Mouse (Mus musculus) limb, embryonic 12.5 days (tissue): ENCODE measurements around the gene Npy. TPM values are rescaled to one million over a fixed set of nuclear protein-coding genes. Genes with fewer than 3 reads are reported as not detected.
A peak's percentile ranks its signal among the peaks of the same experiment; 100 is the strongest.

ENCODE experiments used
- ATAC-seq: fragments of 200-750 bp; cut with Nextera tagmentation; 2 replicates; pipeline ENCODE4 v1.8.0; 2017; ENCODE audit warnings: low read depth, moderate TSS enrichment; ENCODE audit not compliant: insufficient number of reproducible peaks, insufficient read depth, low FRiP score, low TSS enrichment
- H3K27ac ChIP-seq: fragments of 300-500 bp; sonication (generic); 2 replicates; pipeline ENCODE4 v1.5.1; 2016; ENCODE audit warnings: mild to moderate bottlenecking, moderate library complexity
- H3K27me3 ChIP-seq: fragments of 300-500 bp; sonication (generic); 2 replicates; pipeline ENCODE4 v1.6.1; 2016; ENCODE audit warnings: mild to moderate bottlenecking, moderate library complexity
- H3K36me3 ChIP-seq: fragments of 300-500 bp; sonication (generic); 2 replicates; pipeline ENCODE4 v1.6.1; 2016; ENCODE audit warnings: mild to moderate bottlenecking, moderate library complexity
- H3K4me1 ChIP-seq: fragments of 300-500 bp; sonication (generic); replicated peaks from 2 replicates; pipeline ENCODE4 v1.6.1; 2016
- H3K4me2 ChIP-seq: fragments of 300-500 bp; sonication (generic); 2 replicates; pipeline ENCODE4 v1.6.1; 2016; ENCODE audit warnings: mild to moderate bottlenecking, moderate library complexity
- H3K4me3 ChIP-seq: fragments of 300-500 bp; sonication (generic); replicated peaks from 2 replicates; pipeline ENCODE4 v1.5.1; 2016; ENCODE audit warnings: mild to moderate bottlenecking
- H3K9ac ChIP-seq: fragments of 300-500 bp; sonication (generic); replicated peaks from 2 replicates; pipeline ENCODE4 v1.6.1; 2016; ENCODE audit warnings: mild to moderate bottlenecking, moderate library complexity
- H3K9me3 ChIP-seq: fragments of 300-500 bp; sonication (generic); 2 replicates; pipeline ENCODE4 v1.6.1; 2016; ENCODE audit warnings: mild to moderate bottlenecking, moderate library complexity
- WGBS: fragments of 180-500 bp; shearing (Covaris S2); methylation state at CpG from one replicate; pipeline ENCODE4 v1.1.7; 2016; 5-methylcytosine and 5-hydroxymethylcytosine counted together
- polyA plus RNA-seq: library from polyadenylated mRNA; unstranded; fragments of >200 nt; fragmentation: Nextera tagmentation; extraction: Ambion mirVana; gene quantifications from 2 replicates; pipeline ENCODE4 v1.2.1, GENCODE M21; 2016

Gene Npy
- polyA plus RNA-seq, result 2.5 and 2.6 TPM in 2 replicates

DNA sequence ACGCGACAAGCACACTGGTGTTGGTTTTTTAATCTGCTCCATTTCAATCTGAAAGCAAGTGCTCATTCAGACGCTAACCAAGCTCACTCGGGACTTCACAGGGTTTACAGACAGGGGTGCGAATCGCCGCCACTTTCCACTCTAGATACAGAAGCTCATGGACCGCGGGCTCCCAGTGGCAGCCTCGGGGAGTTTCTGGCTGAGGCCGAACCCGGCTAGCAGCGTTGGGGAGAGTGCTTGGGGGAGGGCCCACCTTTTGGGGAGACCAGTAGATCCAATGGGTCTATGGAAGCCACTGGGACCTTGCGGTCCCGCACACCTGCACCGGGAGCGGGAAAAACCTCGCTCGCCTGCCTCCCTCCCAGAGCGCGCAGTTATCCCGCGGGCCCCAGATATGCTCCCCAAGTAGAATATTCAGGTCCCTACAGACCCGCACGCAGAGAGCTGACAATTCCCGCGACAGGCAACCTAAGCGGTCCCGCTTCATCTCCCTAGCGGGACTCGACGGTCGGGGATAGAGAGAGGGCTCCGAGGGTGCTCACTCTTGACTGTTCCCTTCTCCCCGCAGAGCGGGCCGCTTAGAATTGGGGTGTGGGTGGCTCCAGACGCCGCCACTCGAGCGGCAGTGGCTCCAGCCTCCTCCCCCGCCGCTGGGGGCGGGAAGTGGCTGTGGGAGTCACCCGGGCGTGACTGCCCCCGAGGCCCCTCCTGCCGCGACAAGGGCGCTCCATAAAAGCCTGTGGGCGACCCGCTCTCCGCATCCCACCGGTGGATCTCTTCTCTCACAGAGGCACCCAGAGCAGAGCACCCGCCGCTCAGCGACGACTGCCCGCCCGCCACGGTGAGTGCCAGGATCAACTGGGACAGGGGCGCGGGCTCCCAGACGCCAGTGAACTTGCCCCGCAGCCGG lies at the start of gene Npy:
TSS of gene Npy (plus strand) at position 750 of the 910 bp plus-strand sequence.
- WGBS, result under 1% methylated on average over 63 of the region's 66 CpGs
- Histone ChIP-seq H3K4me2 (peak within 1 kb of the TSS; percentile 64), H3K9ac (peak within 1 kb of the TSS; percentile 40), H3K4me1 (peaks cover 13% of the 10 kb centered on the region), H3K36me3 (no peaks in the 10 kb centered on the region), H3K27me3 (peaks cover 78% of the 10 kb centered on the region), H3K9me3 (no peaks in the 10 kb centered on the region), H3K27ac (no peak within 1 kb of the TSS), H3K4me3 (peak within 1 kb of the TSS; percentile 42)
- ATAC-seq, result 0 out of 2 replicates have a peak, but pooled peaks have one; percentile 47

- no peaks in the 10 kb centered on the region for H3K9me3 ChIP-seq
- no peaks in the 10 kb centered on the region for H3K27me3 ChIP-seq
- no peak overlapping the region for H3K27ac ChIP-seq
- ATAC-seq, result no peak
- H3K36me3 ChIP-seq, result no peaks in the 10 kb centered on the region
- H3K9ac ChIP-seq, result no peak overlapping the region
- 69% methylated on average over 8 of the region's 8 CpGs for WGBS
- no peak overlapping the region for H3K4me2 ChIP-seq
- H3K4me3 ChIP-seq, result no peak overlapping the region
- H3K4me1 ChIP-seq, result peaks cover 7% of the 10 kb centered on the region; the same call in 1 of the 2 replicates
Measured at GRCm38 (mm10) chr6:49775006-49775405, 47.5 kb upstream of the Npy start.

GRCm38 (mm10) chr6:49778109-49778508 lies 44.4 kb upstream of the Npy start:
- H3K36me3 ChIP-seq, result no peaks in the 10 kb centered on the region
- H3K9ac ChIP-seq, result no peak overlapping the region
- no peak for ATAC-seq
- no peaks in the 10 kb centered on the region for H3K27me3 ChIP-seq
- WGBS, result 64% methylated on average over 13 of the region's 13 CpGs
- H3K9me3 ChIP-seq, result no peaks in the 10 kb centered on the region
- no peak overlapping the region for H3K4me3 ChIP-seq
- H3K4me2 ChIP-seq, result no peak overlapping the region
- peaks cover 7% of the 10 kb centered on the region; the same call in 1 of the 2 replicates for H3K4me1 ChIP-seq
- H3K27ac ChIP-seq, result no peak overlapping the region

GRCm38 (mm10) chr6:49778729-49779128 lies 43.8 kb upstream of the Npy start:
- no peaks in the 10 kb centered on the region for H3K36me3 ChIP-seq
- 90% methylated on average over 9 of the region's 9 CpGs for WGBS

DNA sequence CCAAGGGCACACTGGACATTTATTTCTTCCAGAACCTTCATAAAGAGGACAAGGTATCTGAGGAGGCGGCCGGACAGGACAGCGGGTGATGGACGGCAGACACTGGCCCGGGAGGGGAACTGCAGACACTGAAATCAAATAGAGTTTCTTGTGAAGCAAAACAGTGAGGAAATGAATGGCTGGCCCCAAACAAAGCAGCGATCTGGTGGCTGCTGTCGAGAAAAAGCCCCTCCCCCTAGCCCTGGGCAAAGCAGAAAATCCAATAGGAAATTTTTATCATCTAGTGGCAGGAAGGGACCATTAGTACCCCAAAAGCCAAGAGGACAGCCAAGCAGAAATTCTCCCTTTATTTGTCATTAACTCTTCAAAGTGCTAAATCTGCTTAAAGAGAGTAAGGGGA lies 42.9 kb upstream of the Npy start:
- 35% methylated on average over 7 of the region's 7 CpGs for WGBS
- no peak overlapping the region for H3K4me3 ChIP-seq

More at GRCm38 (mm10) chr6:49778729-49779128, 43.8 kb upstream of the Npy start:
- Histone ChIP-seq H3K4me3 (no peak overlapping the region), H3K4me2 (no peak overlapping the region), H3K9me3 (no peaks in the 10 kb centered on the region), H3K27ac (no peak overlapping the region), H3K4me1 (peaks cover 7% of the 10 kb centered on the region; the same call in 1 of the 2 replicates), H3K9ac (no peak overlapping the region), H3K27me3 (no peaks in the 10 kb centered on the region)
- ATAC-seq, result no peak

DNA sequence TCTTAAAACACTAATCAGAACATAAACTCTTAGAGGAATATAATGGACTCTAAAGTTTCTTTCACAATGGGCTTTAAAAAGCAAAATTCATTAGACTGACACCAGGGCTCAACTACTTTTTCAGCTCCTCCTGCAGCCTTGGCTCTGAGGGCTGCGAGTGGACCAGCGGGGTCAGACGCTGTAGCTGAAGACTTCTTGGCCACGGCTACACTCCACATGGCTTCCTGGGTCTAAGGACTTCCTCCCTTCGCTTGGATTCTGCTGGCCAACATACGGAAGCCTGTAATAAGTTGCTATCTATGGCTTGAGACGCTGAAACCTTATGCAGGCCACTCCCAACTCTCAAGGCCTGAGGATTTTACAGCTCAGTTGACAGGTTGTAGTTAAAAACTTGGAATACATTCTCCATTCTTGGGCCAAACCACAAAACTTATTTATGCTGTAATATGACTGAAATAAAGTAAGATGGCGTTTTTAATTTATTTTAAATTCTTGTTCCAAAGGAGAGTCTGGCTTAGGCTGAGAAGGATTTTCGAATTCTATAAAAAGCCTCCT lies 41.6 kb upstream of the Npy start:
- no peaks in the 10 kb centered on the region for H3K9me3 ChIP-seq
- H3K27me3 ChIP-seq, result no peaks in the 10 kb centered on the region
- WGBS, result 89% methylated on average over 9 of the region's 9 CpGs
- no peak for ATAC-seq
- H3K4me2 ChIP-seq, result no peak overlapping the region
- peaks cover 7% of the 10 kb centered on the region; the same call in 1 of the 2 replicates for H3K4me1 ChIP-seq
- no peak overlapping the region for H3K27ac ChIP-seq
- no peaks in the 10 kb centered on the region for H3K36me3 ChIP-seq
- no peak overlapping the region for H3K9ac ChIP-seq
- no peak overlapping the region for H3K4me3 ChIP-seq

More for the DNA sequence above, 42.9 kb upstream of the Npy start:
- H3K4me2 ChIP-seq, result no peak overlapping the region
- ATAC-seq, result no peak
- no peak overlapping the region for H3K27ac ChIP-seq
- H3K27me3 ChIP-seq, result no peaks in the 10 kb centered on the region
- H3K9me3 ChIP-seq, result no peaks in the 10 kb centered on the region
- H3K4me1 ChIP-seq, result peaks cover 7% of the 10 kb centered on the region; the same call in 1 of the 2 replicates
- no peaks in the 10 kb centered on the region for H3K36me3 ChIP-seq
- H3K9ac ChIP-seq, result no peak overlapping the region

GRCm38 (mm10) chr6:49781852-49782251 lies 40.7 kb upstream of the Npy start:
- WGBS, result 87% methylated on average over 5 of the region's 5 CpGs
- Histone ChIP-seq H3K4me3 (no peak overlapping the region), H3K27ac (no peak overlapping the region), H3K27me3 (no peaks in the 10 kb centered on the region), H3K9me3 (no peaks in the 10 kb centered on the region), H3K36me3 (no peaks in the 10 kb centered on the region), H3K4me1 (peaks cover 7% of the 10 kb centered on the region; the same call in 1 of the 2 replicates), H3K4me2 (no peak overlapping the region), H3K9ac (no peak overlapping the region)
- no peak for ATAC-seq

DNA sequence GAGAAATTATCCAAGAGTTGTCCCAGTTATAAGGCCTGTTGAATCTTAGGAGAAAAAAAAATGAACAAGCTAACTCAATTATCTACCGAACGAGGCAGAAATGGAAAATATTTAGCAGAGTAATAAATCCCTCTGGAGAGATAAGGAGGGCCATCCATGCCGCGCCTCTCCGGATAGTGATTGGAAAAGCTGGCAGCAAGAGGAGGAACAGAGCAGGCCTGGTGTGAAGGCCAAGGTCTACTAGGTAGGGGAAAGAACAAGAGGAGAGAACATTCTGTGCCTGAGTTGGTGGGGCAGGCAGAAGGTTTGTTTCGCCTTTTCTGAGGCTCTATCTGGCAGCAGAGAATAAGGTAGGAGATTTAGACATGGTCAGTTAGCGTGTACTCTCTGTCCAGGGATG lies 39.8 kb upstream of the Npy start:
- no peak overlapping the region for H3K4me3 ChIP-seq
- no peaks in the 10 kb centered on the region for H3K27me3 ChIP-seq
- ATAC-seq, result no peak
- WGBS, result 91% methylated on average over 7 of the region's 7 CpGs
- no peaks in the 10 kb centered on the region for H3K9me3 ChIP-seq
- H3K36me3 ChIP-seq, result no peaks in the 10 kb centered on the region
- H3K27ac ChIP-seq, result no peak overlapping the region
- no peak overlapping the region for H3K4me2 ChIP-seq
- H3K9ac ChIP-seq, result no peak overlapping the region
- H3K4me1 ChIP-seq, result peaks cover 7% of the 10 kb centered on the region; the same call in 1 of the 2 replicates

DNA sequence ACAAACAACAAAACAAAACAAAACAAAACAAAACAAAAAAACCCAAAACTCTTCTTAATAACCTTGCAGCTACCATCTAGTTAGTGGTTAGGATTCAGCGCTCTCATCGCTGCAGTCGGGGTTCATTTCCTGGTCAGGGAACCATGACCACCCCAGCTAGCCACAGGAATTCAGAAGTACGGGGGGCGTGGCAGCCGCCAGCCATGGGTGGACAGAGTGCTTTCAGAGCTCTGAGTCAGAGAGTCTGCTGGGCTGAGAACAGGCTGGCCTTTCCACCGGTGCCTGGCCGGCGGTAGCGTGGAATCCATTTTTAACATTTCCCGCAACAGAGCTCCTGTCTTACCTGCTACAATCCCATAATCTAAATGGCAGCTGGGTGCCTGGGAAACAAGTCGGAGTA lies 30.0 kb upstream of the Npy start:
- no peaks in the 10 kb centered on the region for H3K36me3 ChIP-seq
- H3K27ac ChIP-seq, result no peak overlapping the region
- WGBS, result 86% methylated on average over 12 of the region's 12 CpGs
- H3K9me3 ChIP-seq, result no peaks in the 10 kb centered on the region
- no peak overlapping the region for H3K4me3 ChIP-seq
- H3K27me3 ChIP-seq, result no peaks in the 10 kb centered on the region; the same call in 1 of the 2 replicates
- ATAC-seq, result no peak
- peaks cover 6% of the 10 kb centered on the region for H3K4me1 ChIP-seq
- H3K4me2 ChIP-seq, result no peak overlapping the region
- H3K9ac ChIP-seq, result no peak overlapping the region

- Histone ChIP-seq H3K4me2 (no peak overlapping the region), H3K27me3 (0 out of 2 replicates have a peak, but pooled peaks cover 3% of the 10 kb centered on the region), H3K4me3 (no peak overlapping the region), H3K4me1 (peaks cover 7% of the 10 kb centered on the region; the same call in 1 of the 2 replicates), H3K27ac (no peak overlapping the region), H3K9ac (no peak overlapping the region), H3K9me3 (no peaks in the 10 kb centered on the region), H3K36me3 (no peaks in the 10 kb centered on the region)
- 61% methylated on average over 8 of the region's 8 CpGs for WGBS
- no peak for ATAC-seq
Measured at GRCm38 (mm10) chr6:49804105-49804504, 18.4 kb upstream of the Npy start.

GRCm38 (mm10) chr6:49808076-49808475 lies 14.4 kb upstream of the Npy start:
- no peak for ATAC-seq
- Histone ChIP-seq H3K9me3 (no peaks in the 10 kb centered on the region), H3K27me3 (0 out of 2 replicates have a peak, but pooled peaks cover 7% of the 10 kb centered on the region), H3K4me3 (peak overlapping the region; percentile 26), H3K9ac (no peak overlapping the region), H3K4me1 (peaks cover 7% of the 10 kb centered on the region; the same call in 1 of the 2 replicates), H3K27ac (no peak overlapping the region), H3K4me2 (peak overlapping the region; percentile 55), H3K36me3 (no peaks in the 10 kb centered on the region)
- WGBS, result 17% methylated on average over 13 of the region's 13 CpGs
